Comparison of ENCODE assay signal across 9 mouse cellular contexts in the genomic region with DNA sequence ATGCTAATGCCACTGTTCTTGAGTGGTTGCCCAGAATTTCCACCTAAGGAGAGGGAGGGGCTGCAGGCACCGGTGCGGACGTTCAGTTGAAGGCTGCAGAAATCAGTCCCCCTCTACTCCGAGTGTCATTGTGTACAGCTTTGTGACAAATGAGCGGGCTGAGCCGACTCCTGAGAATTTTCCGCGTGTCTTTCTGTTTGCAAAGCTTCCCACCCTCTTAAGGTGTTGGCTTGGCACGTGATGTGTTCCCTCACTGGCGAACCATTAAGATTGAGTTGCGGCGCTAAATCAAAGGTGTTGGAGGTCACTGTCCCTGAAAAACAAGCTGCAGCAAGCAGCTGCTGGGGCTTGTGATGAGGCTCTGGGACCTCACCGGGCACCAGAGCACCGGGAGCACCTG. TPM values are rescaled to one million over a fixed set of nuclear protein-coding genes. Genes with fewer than 3 reads are reported as not detected.
DNase-seq lines count a peak whose midpoint lies in the region; ATAC-seq and TF ChIP-seq lines count a peak whose summit lies in the region.
"Had no signal": no experiment of that assay in that cellular context is flagged by ENCODE, and none has a peak within 500 bp of the region (broad histone marks: within the 10 kb centered on the region; RNA-seq: fewer than 3 reads in every experiment).

No protein-coding gene starts in this region.

- 3% methylated on average over 14 of the region's 14 CpGs for WGBS in intestine, embryonic 14.5 days
- WGBS in liver, embryonic 13.5 days (ENCODE audit: insufficient replicate concordance), result 7% methylated on average over 14 of the region's 14 CpGs
- 7% methylated on average over 14 of the region's 14 CpGs for WGBS in neural tube, embryonic 13.5 days

- ATAC-seq in intestine, embryonic 14.5 days (replicated peaks; ENCODE audit: low FRiP score, low TSS enrichment, low read depth), result peak; percentile 63; the same call in 1 of the 2 replicates
- no peak for ATAC-seq in liver, embryonic 13.5 days (ENCODE audit: low read depth)
- ATAC-seq in neural tube, embryonic 13.5 days (ENCODE audit: low read depth), result no peak

- no peaks in the 10 kb centered on the region for H3K9me3 ChIP-seq in intestine, embryonic 14.5 days (ENCODE audit: control insufficient read depth, low read length)
- H3K9me3 ChIP-seq in liver, embryonic 13.5 days (replicated peaks), result no peaks in the 10 kb centered on the region
- no peaks in the 10 kb centered on the region for H3K9me3 ChIP-seq in neural tube, embryonic 13.5 days

- DNase-seq in gastrocnemius, adult 2 months, result peak; percentile 42
- no peak for DNase-seq in gastrocnemius, postnatal 14 days
- DNase-seq in adrenal gland, postnatal 10 days, result peak; percentile 23
- DNase-seq in intestine, embryonic 14.5 days (ENCODE audit: low spot score), result peak; percentile 75
- DNase-seq in liver, embryonic 13.5 days, result no peak
- no peak for DNase-seq in left cerebral cortex, postnatal 14 days (ENCODE audit: low spot score in 2 of 2)

- peak overlapping the region; percentile 61 for H3K4me2 ChIP-seq in intestine, embryonic 14.5 days (ENCODE audit: low read length)
- peak overlapping the region; percentile 39 for H3K4me2 ChIP-seq in liver, embryonic 13.5 days
- peak overlapping the region; percentile 76 for H3K4me2 ChIP-seq in neural tube, embryonic 13.5 days

- no peaks in the 10 kb centered on the region for H3K27me3 ChIP-seq in intestine, embryonic 14.5 days (replicated peaks; ENCODE audit: control insufficient read depth, insufficient read depth, low read length)
- H3K27me3 ChIP-seq in liver, embryonic 13.5 days, result peaks cover 22% of the 10 kb centered on the region
- peaks cover 17% of the 10 kb centered on the region for H3K27me3 ChIP-seq in neural tube, embryonic 13.5 days

- peak overlapping the region; percentile 69 for H3K4me3 ChIP-seq in gastrocnemius, adult 2 months
- peak overlapping the region; percentile 43 for H3K4me3 ChIP-seq in embryonic fibroblast, embryonic 13.5 days (ENCODE audit: insufficient read depth, low read length)
- H3K4me3 ChIP-seq in intestine, embryonic 14.5 days (ENCODE audit: low read depth, low read length), result peak overlapping the region; percentile 38
- peak overlapping the region; percentile 47 for H3K4me3 ChIP-seq in liver, embryonic 13.5 days (replicated peaks)
- peak overlapping the region; percentile 41 for H3K4me3 ChIP-seq in neural tube, embryonic 13.5 days

- intact Hi-C loops in gastrocnemius, adult 2 months (cut with DNase I), result loop anchor here (10.0 kb wide), 1 partner anchor 76 kb away; no protein-coding TSS in a partner anchor
- intact Hi-C loops in gastrocnemius, postnatal 14 days (cut with DNase I; ENCODE audit: low total_unique reads), result no loop called here
- intact Hi-C loops in left cerebral cortex, postnatal 14 days (cut with DNase I), result no loop called here

- peak overlapping the region; percentile 36; the same call in 1 of the 2 replicates for H3K9ac ChIP-seq in intestine, embryonic 14.5 days (ENCODE audit: low read length)
- H3K9ac ChIP-seq in liver, embryonic 13.5 days, result peak overlapping the region; percentile 31
- peak overlapping the region; percentile 31; the same call in 1 of the 2 replicates for H3K9ac ChIP-seq in neural tube, embryonic 13.5 days

- H3K4me1 ChIP-seq in embryonic fibroblast, embryonic 13.5 days (ENCODE audit: control insufficient read depth, insufficient read depth, low read length), result no peaks in the 10 kb centered on the region
- H3K4me1 ChIP-seq in intestine, embryonic 14.5 days (replicated peaks; ENCODE audit: control insufficient read depth, insufficient read depth, low read length), result no peaks in the 10 kb centered on the region
- H3K4me1 ChIP-seq in liver, embryonic 13.5 days (replicated peaks), result no peaks in the 10 kb centered on the region
- H3K4me1 ChIP-seq in neural tube, embryonic 13.5 days (replicated peaks), result peaks cover 10% of the 10 kb centered on the region

- H3K36me3 ChIP-seq in intestine, embryonic 14.5 days (ENCODE audit: control insufficient read depth, insufficient read depth, low read length), result no peaks in the 10 kb centered on the region
- no peaks in the 10 kb centered on the region for H3K36me3 ChIP-seq in liver, embryonic 13.5 days
- no peaks in the 10 kb centered on the region for H3K36me3 ChIP-seq in neural tube, embryonic 13.5 days

- TF ChIP-seq POLR2A in embryonic fibroblast, embryonic 13.5 days (IDR thresholded peaks at IDR 0.05; ENCODE audit: low read depth, low read length), result no peak

- TF ChIP-seq CTCF in gastrocnemius, adult 2 months (IDR thresholded peaks at IDR 0.05), result no peak
- no peak for TF ChIP-seq CTCF in embryonic fibroblast, embryonic 13.5 days (IDR thresholded peaks at IDR 0.05; ENCODE audit: borderline replicate concordance, insufficient read depth, low read length)

- peak overlapping the region; percentile 60 for H3K27ac ChIP-seq in gastrocnemius, adult 2 months
- no peak overlapping the region for H3K27ac ChIP-seq in embryonic fibroblast, embryonic 13.5 days (ENCODE audit: insufficient read depth, low read length)
- H3K27ac ChIP-seq in intestine, embryonic 14.5 days (ENCODE audit: low read depth), result peak overlapping the region; percentile 28; the same call in 1 of the 2 replicates
- H3K27ac ChIP-seq in liver, embryonic 13.5 days, result no peak overlapping the region
- H3K27ac ChIP-seq in neural tube, embryonic 13.5 days (replicated peaks), result no peak overlapping the region

RNA-seq across cellular contexts. Expression of a gene that starts 39.5 kb away (rescaled TPM):
- total RNA-seq in gastrocnemius, adult 2 months (2021), result 1 to 10 TPM in 1 of 2 experiments, under 1 TPM in 1; 0.67 to 1.6 TPM
- 1 to 10 TPM in 1 of 2 experiments, under 1 TPM in 1; 0.80 to 1.3 TPM for total RNA-seq in gastrocnemius, postnatal 14 days (2021)
- 1 to 10 TPM in 1 of 2 experiments, under 1 TPM in 1; 0.70 to 1.1 TPM for total RNA-seq in adrenal gland, postnatal 10 days (2021)
- polyA plus RNA-seq in embryonic fibroblast, embryonic 13.5 days (2011; ENCODE audit: insufficient read length, low read depth, missing spikeins), result not detected in 2 replicates
- 4.9 and 6.2 TPM in 2 replicates for polyA plus RNA-seq in intestine, embryonic 14.5 days (2014; fragmentation: Nextera tagmentation; extraction: Ambion mirVana)
- 0.16 and 0.24 TPM in 2 replicates for polyA plus RNA-seq in liver, embryonic 13.5 days (2015; fragmentation: Nextera tagmentation; extraction: Ambion mirVana)
- 0.08 and 0.10 TPM in 2 replicates for polyA plus RNA-seq in neural tube, embryonic 13.5 days (2015; fragmentation: Nextera tagmentation; extraction: Ambion mirVana)
- total RNA-seq in left cerebral cortex, postnatal 14 days (2021), result 10 to 100 TPM; 12.8 to 19.1 TPM
- total RNA-seq: MEL had no signal

RNA-seq across cellular contexts. Expression of a gene that starts 42.9 kb away (rescaled TPM):
- total RNA-seq in gastrocnemius, adult 2 months (2021), result 1 to 10 TPM; 4.2 to 5.4 TPM
- total RNA-seq in gastrocnemius, postnatal 14 days (2021), result 10 to 100 TPM in 1 of 2 experiments, 1 to 10 TPM in 1; 7.3 to 10.1 TPM
- 10 to 100 TPM; 14.5 to 15.6 TPM for total RNA-seq in adrenal gland, postnatal 10 days (2021)
- polyA plus RNA-seq in embryonic fibroblast, embryonic 13.5 days (2011; ENCODE audit: insufficient read length, low read depth, missing spikeins), result 34.7 and 51.7 TPM in 2 replicates
- polyA plus RNA-seq in intestine, embryonic 14.5 days (2014; fragmentation: Nextera tagmentation; extraction: Ambion mirVana), result 27.3 and 31.3 TPM in 2 replicates
- 5.3 and 6.6 TPM in 2 replicates for polyA plus RNA-seq in liver, embryonic 13.5 days (2015; fragmentation: Nextera tagmentation; extraction: Ambion mirVana)
- polyA plus RNA-seq in neural tube, embryonic 13.5 days (2015; fragmentation: Nextera tagmentation; extraction: Ambion mirVana), result 8.3 and 8.5 TPM in 2 replicates
- total RNA-seq in left cerebral cortex, postnatal 14 days (2021), result 1 to 10 TPM; 8.3 to 8.9 TPM

Comparison
In these comparisons a context has a peak if more than half of its experiments do, and no peak if none do; other contexts are left out.
1. DNase-seq: peak in gastrocnemius, adult 2 months (single experiment), adrenal gland, postnatal 10 days (single experiment) and intestine, embryonic 14.5 days (single experiment); none in gastrocnemius, postnatal 14 days (single experiment), liver, embryonic 13.5 days (single experiment) and left cerebral cortex, postnatal 14 days (0 of 2).
2. H3K27ac ChIP-seq: peak in gastrocnemius, adult 2 months (single experiment) and intestine, embryonic 14.5 days (single experiment); none in embryonic fibroblast, embryonic 13.5 days (single experiment), liver, embryonic 13.5 days (single experiment) and neural tube, embryonic 13.5 days (single experiment).
3. RNA of a gene that starts 39.5 kb away (total RNA-seq): 12.8 to 19.1 TPM in left cerebral cortex, postnatal 14 days; 0.67 to 1.6 TPM in gastrocnemius, adult 2 months, 0.80 to 1.3 TPM in gastrocnemius, postnatal 14 days and 0.70 to 1.1 TPM in adrenal gland, postnatal 10 days; every median in the first group is over 4 times any median in the second.
4. Peak in every context shown above with its lines, with median percentiles within 50 percentile points of each other: H3K4me3 ChIP-seq, H3K4me2 ChIP-seq and H3K9ac ChIP-seq.